Mouse (Mus musculus) forebrain, embryonic 12.5 days (tissue): ENCODE measurements at regions not wholly inside any gene's neighbourhood (a gene's known extent, or its start where the extent isn't known, plus 50 kb on each side); places are given as distances from the start of the nearest gene placed in this dataset.

Experiments used
- ATAC-seq: fragments of 200-750 bp; cut with Nextera tagmentation; 2 replicates; pipeline ENCODE4 v1.8.0; 2017; ENCODE audit warnings: moderate TSS enrichment; ENCODE audit not compliant: low FRiP score
- H3K27ac ChIP-seq: fragments of 300-500 bp; sonication (generic); 2 replicates; pipeline ENCODE4 v1.5.1; 2016; ENCODE audit warnings: mild to moderate bottlenecking
- H3K27me3 ChIP-seq: fragments of 300-500 bp; sonication (generic); 2 replicates; pipeline ENCODE4 v1.6.1; 2016; ENCODE audit warnings: mild to moderate bottlenecking
- H3K36me3 ChIP-seq: fragments of 300-500 bp; sonication (generic); replicated peaks from 2 replicates; pipeline ENCODE4 v1.6.1; 2016; ENCODE audit warnings: mild to moderate bottlenecking
- H3K4me1 ChIP-seq: fragments of 300-500 bp; sonication (generic); 2 replicates; pipeline ENCODE4 v1.6.1; 2016
- H3K4me2 ChIP-seq: fragments of 300-500 bp; sonication (generic); 2 replicates; pipeline ENCODE4 v1.6.1; 2016; ENCODE audit warnings: mild to moderate bottlenecking, moderate library complexity
- H3K4me3 ChIP-seq: fragments of 300-500 bp; sonication (generic); replicated peaks from 2 replicates; pipeline ENCODE4 v1.5.1; 2016; ENCODE audit warnings: mild to moderate bottlenecking
- H3K9ac ChIP-seq: fragments of 300-500 bp; sonication (generic); 2 replicates; pipeline ENCODE4 v1.6.1; 2016; ENCODE audit warnings: mild to moderate bottlenecking
- H3K9me3 ChIP-seq: fragments of 300-500 bp; sonication (generic); 2 replicates; pipeline ENCODE4 v1.6.1; 2016
- WGBS: fragments of 180-500 bp; shearing (Covaris S2); methylation state at CpG from one replicate; pipeline ENCODE4 v1.1.7; 2016; 5-methylcytosine and 5-hydroxymethylcytosine counted together

DNA sequence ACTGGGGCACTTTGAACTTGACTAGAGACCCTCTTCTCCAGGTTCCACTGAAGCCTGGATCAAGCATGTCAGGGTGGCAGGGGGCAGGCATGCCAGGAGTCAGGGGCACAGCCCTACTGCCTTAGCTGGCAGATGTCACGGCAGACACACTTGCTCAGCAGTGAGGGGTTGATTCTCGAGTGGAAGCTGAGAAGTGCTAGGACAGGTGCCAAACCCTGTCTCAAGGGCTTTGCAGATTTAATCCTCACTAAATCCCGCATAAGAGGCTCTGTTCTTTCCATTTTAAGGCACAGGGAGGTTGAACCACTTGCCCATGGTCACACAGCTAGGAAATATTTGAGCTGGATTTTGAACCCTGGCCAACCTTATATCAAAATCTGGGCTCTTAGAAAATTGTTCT lies 223.5 kb upstream of the Mvb12b start:
- no peak for ATAC-seq
- H3K9me3 ChIP-seq = no peaks in the 10 kb centered on the region
- H3K4me2 ChIP-seq = no peak overlapping the region
- peaks cover 24% of the 10 kb centered on the region for H3K4me1 ChIP-seq
- 45% methylated on average over 3 of the region's 3 CpGs for WGBS
- H3K9ac ChIP-seq = no peak overlapping the region
- no peak overlapping the region for H3K27ac ChIP-seq
- H3K4me3 ChIP-seq = no peak overlapping the region
- no peaks in the 10 kb centered on the region for H3K36me3 ChIP-seq
- peaks cover 78% of the 10 kb centered on the region for H3K27me3 ChIP-seq

DNA sequence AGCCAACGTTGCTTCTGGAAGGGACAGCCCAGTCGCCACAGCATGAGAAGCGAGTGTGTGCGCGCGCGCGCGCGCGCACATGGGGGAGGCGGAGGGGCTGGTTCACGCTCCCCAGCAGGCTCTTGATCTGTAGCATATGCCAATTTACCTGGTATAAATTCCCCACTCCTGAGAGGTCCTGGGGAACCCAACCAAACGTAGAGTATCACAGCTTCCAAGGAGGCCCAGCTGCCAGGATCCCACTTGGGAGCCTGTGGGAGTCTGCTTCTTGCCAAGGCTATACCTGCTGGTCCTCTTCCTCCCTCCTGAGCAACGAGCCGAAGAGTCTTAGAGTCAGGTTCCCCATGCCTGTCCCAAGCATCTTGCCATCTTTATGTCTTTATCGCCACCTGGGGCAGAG lies 222.8 kb upstream of the Mvb12b start:
- H3K36me3 ChIP-seq = no peaks in the 10 kb centered on the region
- H3K9ac ChIP-seq = no peak overlapping the region
- no peaks in the 10 kb centered on the region for H3K9me3 ChIP-seq
- H3K4me1 ChIP-seq = peaks cover 31% of the 10 kb centered on the region
- H3K27me3 ChIP-seq = peaks cover 78% of the 10 kb centered on the region
- H3K4me3 ChIP-seq = no peak overlapping the region
- H3K27ac ChIP-seq = no peak overlapping the region
- H3K4me2 ChIP-seq = no peak overlapping the region
- WGBS = 90% methylated on average over 17 of the region's 17 CpGs
- no peak for ATAC-seq

DNA sequence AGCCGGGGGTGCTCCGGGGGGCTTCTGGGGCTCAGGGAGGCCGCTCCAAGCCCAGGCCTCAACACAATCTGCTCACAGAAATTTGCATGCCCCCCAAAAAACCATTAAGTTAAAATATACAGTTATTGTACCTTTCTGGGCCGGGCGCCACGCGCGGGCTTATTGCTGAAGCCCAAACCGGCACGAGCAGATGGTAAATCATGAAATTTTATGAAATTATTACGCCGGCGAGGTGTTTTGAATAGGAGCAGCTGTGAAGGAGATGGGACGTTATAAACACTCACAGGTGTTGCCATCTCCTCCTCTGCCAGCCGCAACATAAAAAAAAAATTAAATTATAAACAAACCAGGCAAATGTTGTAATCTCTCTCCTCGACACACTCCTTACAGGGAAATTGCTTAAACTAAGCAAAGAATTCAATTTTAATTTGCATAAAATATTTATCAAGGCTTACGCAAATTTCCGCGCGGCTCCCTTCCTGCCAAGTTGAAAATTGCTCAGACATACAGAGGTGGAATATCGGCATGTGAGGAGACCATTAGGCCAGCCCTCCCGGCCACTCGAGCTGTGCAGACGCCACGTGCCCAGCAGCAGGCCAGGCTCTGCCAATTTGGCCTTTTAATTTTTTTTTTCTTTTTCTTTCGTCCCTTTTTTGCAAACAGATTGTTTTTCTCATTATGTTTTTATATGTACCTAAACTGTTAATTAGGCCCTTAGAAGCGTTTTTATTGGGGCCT lies 220.0 kb upstream of the Mvb12b start:
- Histone ChIP-seq H3K36me3 (no peaks in the 10 kb centered on the region), H3K9me3 (no peaks in the 10 kb centered on the region), H3K27ac (peak overlapping the region; percentile 87), H3K4me3 (no peak overlapping the region), H3K4me2 (peak overlapping the region; percentile 45; the same call in 1 of the 2 replicates), H3K4me1 (peaks cover 37% of the 10 kb centered on the region), H3K27me3 (peaks cover 78% of the 10 kb centered on the region), H3K9ac (no peak overlapping the region)
- ATAC-seq = no peak
- 49% methylated on average over 27 of the region's 27 CpGs for WGBS

DNA sequence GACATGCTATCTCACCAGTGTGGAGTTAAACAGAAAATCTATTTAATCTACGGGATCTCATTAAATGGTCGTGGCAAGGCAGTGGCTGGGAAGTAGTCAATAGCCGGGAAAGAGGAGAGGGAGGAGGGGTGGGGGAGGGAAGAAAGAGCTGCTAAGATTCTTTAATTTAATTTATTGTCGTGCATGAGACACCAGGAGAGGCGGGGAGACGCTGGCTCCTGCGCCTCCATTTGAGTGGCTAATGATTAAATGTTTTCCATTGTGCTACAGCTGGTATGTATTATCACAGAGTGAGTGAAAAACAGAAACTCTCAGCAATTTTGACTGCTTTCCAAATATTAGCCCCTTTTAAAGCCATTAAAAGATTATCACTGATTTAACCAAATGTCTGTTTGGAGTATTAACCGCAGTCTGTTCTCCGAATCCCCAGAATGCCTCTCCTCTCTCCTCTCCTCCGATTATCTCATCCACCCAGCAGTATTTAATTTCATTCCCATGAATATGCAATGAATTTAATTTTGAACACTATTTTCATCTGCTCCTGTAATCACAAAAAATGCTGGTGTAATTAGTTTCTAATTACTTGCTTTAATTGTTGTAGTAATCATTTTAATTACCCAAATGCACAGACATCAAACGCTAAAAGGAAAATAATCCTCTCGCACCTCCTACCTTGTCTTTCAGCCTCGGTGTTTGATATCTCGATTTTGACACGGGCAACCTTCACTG lies 219.3 kb upstream of the Mvb12b start:
- peaks cover 78% of the 10 kb centered on the region for H3K27me3 ChIP-seq
- peak; percentile 69 for ATAC-seq
- peak overlapping the region; percentile 45 for H3K4me2 ChIP-seq
- peaks cover 37% of the 10 kb centered on the region for H3K4me1 ChIP-seq
- no peaks in the 10 kb centered on the region for H3K9me3 ChIP-seq
- 13% methylated on average over 15 of the region's 15 CpGs for WGBS
- H3K36me3 ChIP-seq = no peaks in the 10 kb centered on the region
- H3K9ac ChIP-seq = no peak overlapping the region
- peak overlapping the region; percentile 16; the same call in 1 of the 2 replicates for H3K4me3 ChIP-seq
- H3K27ac ChIP-seq = peak overlapping the region; percentile 87

DNA sequence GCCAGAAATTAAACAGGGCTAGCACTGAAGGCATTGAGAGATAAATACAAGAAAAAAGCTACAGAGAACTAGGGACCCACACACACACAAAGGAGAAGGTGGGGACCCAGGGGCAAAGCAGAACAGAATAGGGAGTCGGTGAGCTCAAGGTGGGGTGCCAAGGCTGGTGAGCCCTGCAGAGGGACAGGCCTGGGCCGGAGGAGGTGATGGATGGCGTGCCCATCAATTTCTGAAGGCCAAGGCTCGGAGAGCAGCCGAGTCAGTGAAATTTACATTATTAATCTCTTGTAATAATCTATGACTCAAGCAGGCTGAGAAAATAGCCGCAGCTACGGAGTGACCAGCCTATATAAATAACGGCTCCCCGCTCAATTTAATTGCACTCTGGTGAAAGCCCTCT lies 218.5 kb upstream of the Mvb12b start:
- Histone ChIP-seq H3K36me3 (no peaks in the 10 kb centered on the region), H3K4me2 (peak overlapping the region; percentile 45), H3K9me3 (no peaks in the 10 kb centered on the region), H3K4me1 (peaks cover 37% of the 10 kb centered on the region), H3K4me3 (peak overlapping the region; percentile 16; the same call in 1 of the 2 replicates), H3K9ac (peak overlapping the region; percentile 33; the same call in 1 of the 2 replicates), H3K27me3 (peaks cover 74% of the 10 kb centered on the region), H3K27ac (peak overlapping the region; percentile 87)
- WGBS = 27% methylated on average over 9 of the region's 9 CpGs
- peak; percentile 21; the same call in 1 of the 2 replicates for ATAC-seq

DNA sequence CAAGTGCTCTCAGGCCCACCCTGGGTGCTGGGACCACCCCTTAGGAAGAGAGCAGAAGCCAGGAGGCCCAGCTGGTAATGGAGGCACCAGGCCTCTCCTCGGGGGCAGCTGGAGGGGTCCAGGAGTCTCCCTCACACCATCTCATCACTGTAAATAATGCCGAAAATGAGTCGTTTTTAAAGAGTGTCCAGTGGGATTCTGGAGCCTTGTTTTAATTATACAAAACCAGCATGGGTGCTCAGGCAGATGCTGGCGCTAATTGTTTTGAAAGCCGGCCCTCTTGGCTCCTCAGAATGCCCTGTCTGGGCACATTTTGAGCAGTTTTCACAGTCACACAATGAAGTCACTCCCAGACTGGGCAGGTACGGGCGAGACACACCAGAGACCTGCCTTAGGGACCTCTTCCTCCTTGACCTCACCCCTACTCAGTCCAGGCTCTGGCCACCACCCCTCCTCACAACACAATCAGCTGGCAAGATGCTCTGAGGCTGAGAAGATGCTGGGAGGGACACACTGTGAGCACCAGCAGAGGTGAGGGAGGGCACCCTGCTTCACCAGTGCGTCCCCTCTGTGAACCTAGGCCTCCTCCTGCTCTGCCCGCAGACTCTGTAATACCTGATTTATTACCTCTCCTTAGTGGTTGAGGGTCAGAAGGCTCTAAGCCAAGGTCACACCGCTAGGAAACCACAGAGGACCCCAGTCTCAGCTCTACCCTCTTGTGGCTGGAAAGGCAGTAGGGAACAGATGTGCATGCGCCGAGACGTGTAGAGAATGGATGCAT lies 217.7 kb upstream of the Mvb12b start:
- peaks cover 72% of the 10 kb centered on the region for H3K27me3 ChIP-seq
- H3K27ac ChIP-seq = peak overlapping the region; percentile 87
- 53% methylated on average over 13 of the region's 13 CpGs for WGBS
- 0 out of 2 replicates have a peak overlapping the region, but pooled peaks have one; percentile 33 for H3K9ac ChIP-seq
- H3K9me3 ChIP-seq = no peaks in the 10 kb centered on the region
- no peak overlapping the region for H3K4me2 ChIP-seq
- peaks cover 37% of the 10 kb centered on the region for H3K4me1 ChIP-seq
- peak; percentile 21; the same call in 1 of the 2 replicates for ATAC-seq
- no peaks in the 10 kb centered on the region for H3K36me3 ChIP-seq
- H3K4me3 ChIP-seq = no peak overlapping the region

DNA sequence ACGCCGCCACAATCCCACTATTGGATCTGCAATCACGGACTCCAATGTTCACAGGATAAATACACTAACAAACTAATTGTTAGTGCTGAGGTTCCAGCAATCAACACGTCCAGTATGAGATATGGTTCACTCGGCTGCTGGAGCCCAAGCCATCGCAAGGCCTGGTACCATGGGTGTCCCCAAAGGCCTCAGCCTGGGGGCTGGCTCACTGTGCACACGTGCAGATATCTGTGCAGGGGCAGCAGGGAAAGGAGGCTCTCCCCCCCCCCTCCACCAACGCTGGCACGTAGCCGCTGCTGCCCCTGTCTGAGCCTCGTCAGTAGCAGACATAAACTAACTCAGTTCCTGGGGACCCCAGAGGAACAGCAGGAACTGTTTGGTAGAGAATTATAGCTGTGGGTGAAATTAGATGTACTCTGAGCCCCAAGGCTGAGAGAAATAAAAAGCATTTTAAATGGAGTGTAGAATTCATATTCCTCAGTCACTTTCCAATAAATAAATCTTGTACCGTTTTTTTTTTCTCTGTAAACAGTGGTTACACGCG lies 210.3 kb upstream of the Mvb12b start:
- no peak overlapping the region for H3K9ac ChIP-seq
- H3K36me3 ChIP-seq = no peaks in the 10 kb centered on the region
- H3K27me3 ChIP-seq = peaks cover 35% of the 10 kb centered on the region
- H3K4me1 ChIP-seq = peaks cover 9% of the 10 kb centered on the region
- H3K4me3 ChIP-seq = no peak overlapping the region
- no peak overlapping the region for H3K4me2 ChIP-seq
- no peak overlapping the region for H3K27ac ChIP-seq
- ATAC-seq = no peak
- 72% methylated on average over 14 of the region's 14 CpGs for WGBS
- H3K9me3 ChIP-seq = no peaks in the 10 kb centered on the region

DNA sequence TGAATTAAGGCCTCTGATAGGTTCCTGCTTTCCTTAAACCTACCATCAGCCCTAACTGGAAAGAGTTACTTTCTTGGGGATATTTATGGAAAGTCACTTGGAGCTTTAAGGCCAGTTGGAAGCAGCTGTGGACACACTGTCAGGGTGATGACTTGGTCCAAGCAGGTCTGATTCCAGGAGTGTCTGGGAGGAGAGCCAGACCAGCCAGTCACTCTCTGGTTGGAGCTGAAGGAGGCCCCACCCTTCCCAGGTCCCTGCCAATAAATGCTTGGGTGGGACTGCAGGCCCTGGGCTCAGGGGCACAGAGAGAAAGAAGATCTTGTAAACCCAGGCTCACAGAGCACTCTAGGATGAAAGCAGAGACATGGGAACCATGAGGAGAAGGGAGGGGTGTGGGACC lies 208.8 kb upstream of the Mvb12b start:
- ATAC-seq = no peak
- H3K4me3 ChIP-seq = no peak overlapping the region
- H3K4me2 ChIP-seq = no peak overlapping the region
- H3K9ac ChIP-seq = no peak overlapping the region
- H3K4me1 ChIP-seq = peaks cover 9% of the 10 kb centered on the region
- H3K27ac ChIP-seq = no peak overlapping the region
- H3K27me3 ChIP-seq = peaks cover 24% of the 10 kb centered on the region
- no peaks in the 10 kb centered on the region for H3K9me3 ChIP-seq
- no peaks in the 10 kb centered on the region for H3K36me3 ChIP-seq

DNA sequence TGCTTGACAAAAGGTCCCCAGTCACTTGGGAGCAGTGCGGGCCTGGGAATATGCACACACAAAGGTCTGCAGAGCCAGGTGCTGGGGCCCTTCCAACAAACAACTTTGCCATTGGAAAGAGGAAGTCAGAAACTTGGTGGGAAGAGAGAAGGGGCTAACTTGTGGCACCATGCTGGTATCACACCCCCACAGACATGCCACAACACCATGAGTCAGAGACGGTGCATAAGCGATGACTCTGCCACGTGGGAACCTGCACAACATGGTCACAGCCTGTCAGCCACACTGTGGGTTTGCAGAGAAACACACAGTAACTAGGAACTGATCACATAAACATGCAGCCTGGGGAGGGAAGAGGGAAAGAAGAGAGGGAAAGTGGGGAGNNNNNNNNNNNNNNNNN lies 201.1 kb upstream of the Mvb12b start:
- 65% methylated on average over 4 of the region's 4 CpGs for WGBS
- no peaks in the 10 kb centered on the region for H3K36me3 ChIP-seq
- peaks cover 3% of the 10 kb centered on the region; the same call in 1 of the 2 replicates for H3K27me3 ChIP-seq
- no peak overlapping the region for H3K9ac ChIP-seq
- H3K4me3 ChIP-seq = no peak overlapping the region
- no peak for ATAC-seq
- peaks cover 9% of the 10 kb centered on the region; the same call in 1 of the 2 replicates for H3K4me1 ChIP-seq
- H3K4me2 ChIP-seq = no peak overlapping the region
- no peaks in the 10 kb centered on the region for H3K9me3 ChIP-seq
- H3K27ac ChIP-seq = no peak overlapping the region

DNA sequence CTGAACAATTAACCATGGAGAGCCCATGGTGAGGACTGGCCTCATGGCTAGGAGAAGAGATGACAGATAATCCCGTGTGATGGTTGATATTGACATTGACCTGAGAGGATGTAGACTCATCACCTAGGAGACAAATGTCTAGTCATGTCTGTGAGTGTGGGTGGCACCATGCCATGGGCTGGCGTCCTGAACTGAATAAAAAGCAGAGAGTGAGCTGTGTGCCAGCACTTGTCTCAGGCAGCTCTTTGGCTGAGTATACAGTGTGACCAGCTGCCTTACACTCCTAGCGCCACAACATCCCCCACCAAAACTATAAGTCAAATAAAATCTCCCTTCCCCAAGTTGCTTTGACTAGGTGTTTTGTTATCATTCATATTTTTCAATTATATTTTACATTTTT lies 198.4 kb upstream of the Mvb12b start:
- Histone ChIP-seq H3K27ac (no peak overlapping the region), H3K36me3 (no peaks in the 10 kb centered on the region), H3K4me2 (no peak overlapping the region), H3K4me1 (peaks cover 9% of the 10 kb centered on the region; the same call in 1 of the 2 replicates), H3K9ac (no peak overlapping the region), H3K9me3 (0 out of 2 replicates have a peak, but pooled peaks cover 4% of the 10 kb centered on the region), H3K4me3 (no peak overlapping the region), H3K27me3 (peaks cover 3% of the 10 kb centered on the region; the same call in 1 of the 2 replicates)
- WGBS = 78% methylated on average over 3 of the region's 3 CpGs
- no peak for ATAC-seq

DNA sequence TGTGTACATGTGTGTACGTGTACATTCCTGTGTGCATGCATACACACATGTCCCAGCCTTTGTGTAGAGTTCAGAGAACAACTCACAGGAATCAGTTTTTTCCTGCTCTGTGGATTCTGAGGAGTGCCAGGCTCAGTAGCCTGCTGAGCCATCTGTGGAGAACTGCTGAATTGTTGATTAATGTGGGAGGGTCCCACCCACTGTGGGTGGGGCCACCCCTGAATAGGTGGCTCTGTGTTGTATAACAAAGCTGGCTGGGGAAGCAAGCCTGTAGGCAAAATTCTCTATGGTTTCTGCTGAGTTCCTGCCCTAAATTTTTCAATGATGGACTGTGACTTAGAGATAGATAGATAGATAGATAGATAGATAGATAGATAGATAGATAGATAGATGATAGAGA lies 196.8 kb upstream of the Mvb12b start:
- ATAC-seq = 0 out of 2 replicates have a peak, but pooled peaks have one; percentile 49
- H3K4me3 ChIP-seq = no peak overlapping the region

DNA sequence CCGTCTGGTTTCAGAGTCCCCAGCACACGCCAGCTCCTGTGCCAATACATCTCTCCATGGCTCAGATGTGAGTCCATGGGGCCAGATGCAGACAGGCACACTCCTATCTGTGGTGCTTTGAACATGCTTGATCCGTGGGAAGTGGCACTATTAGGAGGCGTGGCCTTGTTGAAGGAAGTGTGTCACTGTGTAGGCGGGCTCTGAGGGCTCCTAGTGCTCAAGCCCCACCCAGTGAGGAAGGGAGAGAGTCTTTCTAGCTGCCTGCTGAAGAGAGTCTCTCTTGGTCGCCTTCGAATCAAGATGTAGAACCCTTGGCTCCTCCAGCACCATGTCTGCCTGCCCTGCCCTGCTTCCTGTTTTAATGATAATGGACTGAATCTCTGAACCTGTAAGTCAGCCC lies 194.7 kb upstream of the Mvb12b start:
- Histone ChIP-seq H3K9ac (no peak overlapping the region), H3K4me2 (no peak overlapping the region), H3K4me3 (no peak overlapping the region), H3K27ac (no peak overlapping the region), H3K36me3 (no peaks in the 10 kb centered on the region), H3K9me3 (0 out of 2 replicates have a peak, but pooled peaks cover 7% of the 10 kb centered on the region), H3K27me3 (no peaks in the 10 kb centered on the region), H3K4me1 (peaks cover 38% of the 10 kb centered on the region)
- 81% methylated on average over 7 of the region's 7 CpGs for WGBS
- ATAC-seq = no peak

More for the DNA sequence above, 196.8 kb upstream of the Mvb12b start:
- no peak overlapping the region for H3K27ac ChIP-seq
- H3K9ac ChIP-seq = no peak overlapping the region
- peaks cover 18% of the 10 kb centered on the region for H3K4me1 ChIP-seq
- 77% methylated on average over 1 of the region's 1 CpGs for WGBS
- H3K4me2 ChIP-seq = no peak overlapping the region
- H3K36me3 ChIP-seq = no peaks in the 10 kb centered on the region
- H3K27me3 ChIP-seq = peaks cover 3% of the 10 kb centered on the region; the same call in 1 of the 2 replicates
- H3K9me3 ChIP-seq = 0 out of 2 replicates have a peak, but pooled peaks cover 7% of the 10 kb centered on the region
